Mouse (Mus musculus): Measurements from ENCODE around the gene Atox1. TPM values are rescaled to one million over a fixed set of nuclear protein-coding genes. Genes with fewer than 3 reads are reported as not detected.

The Atox1 gene
- total RNA-seq, 2 experiments from 2014 or later = 88.1 to 111 TPM

Small RNAs within 50 kb of the gene (microRNA-seq; reads per million reads assigned to microRNA genes)
- not detected for gene Mir7652

Other genes with a start within 250 kb of the Atox1 start
- under 1 TPM; 0.22 to 0.32 TPM for gene Fat2, start 124.7 kb downstream of the Atox1 start, total RNA-seq (2021)
- gene Sparc, start 38.1 kb downstream of the Atox1 start, total RNA-seq (2021) = 100 to 1,000 TPM; 215 to 224 TPM
- 10 to 100 TPM; 31.3 to 34.0 TPM for gene G3bp1, start 8.4 kb upstream of the Atox1 start, total RNA-seq (2021)
- 1 to 10 TPM in 1 of 2 experiments, under 1 TPM in 1; 0.89 to 1.4 TPM for gene Glra1, start 147.0 kb upstream of the Atox1 start, total RNA-seq (2021)